Mouse (Mus musculus) intestine, embryonic 14.5 days (tissue): ENCODE measurements at regions not wholly inside any gene's neighbourhood (a gene's known extent, or its start where the extent isn't known, plus 50 kb on each side); places are given as distances from the start of the nearest gene placed in this dataset.

Source experiments
- ATAC-seq: fragments of 200-750 bp; cut with Nextera tagmentation; replicated peaks from 2 replicates; pipeline ENCODE4 v1.8.0; 2017; ENCODE audit warnings: low read depth, moderate number of reproducible peaks, moderate TSS enrichment, moderate library complexity; ENCODE audit not compliant: low FRiP score, low TSS enrichment
- DNase-seq: peaks from one replicate; pipeline ENCODE4 v3.0.0-alpha.2; 2018; ENCODE audit warnings: low spot score
- H3K27ac ChIP-seq: fragments of 300-500 bp; sonication (generic); 2 replicates; pipeline ENCODE4 v1.5.1; 2014; ENCODE audit warnings: low read depth, mild to moderate bottlenecking, control low read depth
- H3K27me3 ChIP-seq: fragments of 300-500 bp; sonication (generic); replicated peaks from 2 replicates; pipeline ENCODE4 v1.6.1; 2014; ENCODE audit warnings: low read length, control low read depth; ENCODE audit not compliant: control insufficient read depth, insufficient read depth
- H3K36me3 ChIP-seq: fragments of 300-500 bp; sonication (generic); 2 replicates; pipeline ENCODE4 v1.6.1; 2014; ENCODE audit warnings: low read length, control low read depth; ENCODE audit not compliant: control insufficient read depth, insufficient read depth
- H3K4me1 ChIP-seq: fragments of 300-500 bp; sonication (generic); replicated peaks from 2 replicates; pipeline ENCODE4 v1.6.1; 2014; ENCODE audit warnings: low read length, control low read depth, mixed read lengths; ENCODE audit not compliant: control insufficient read depth, insufficient read depth
- H3K4me2 ChIP-seq: fragments of 300-500 bp; sonication (generic); 2 replicates; pipeline ENCODE4 v1.6.1; 2014; ENCODE audit warnings: low read length
- H3K4me3 ChIP-seq: fragments of 300-500 bp; sonication (generic); 2 replicates; pipeline ENCODE4 v1.5.1; 2014; ENCODE audit warnings: low read depth, low read length, control low read depth, mixed read lengths
- H3K9ac ChIP-seq: fragments of 300-500 bp; sonication (generic); 2 replicates; pipeline ENCODE4 v1.6.1; 2014; ENCODE audit warnings: mild to moderate bottlenecking, low read length
- H3K9me3 ChIP-seq: fragments of 300-500 bp; sonication (generic); 2 replicates; pipeline ENCODE4 v1.6.1; 2016; ENCODE audit warnings: low read length, control low read depth; ENCODE audit not compliant: control insufficient read depth
- WGBS: fragments of 180-500 bp; shearing (Covaris S2); extraction: QIAGEN DNeasy Blood & Tissue Kit; methylation state at CpG from one replicate; pipeline ENCODE4 v1.1.7; 2014; 5-methylcytosine and 5-hydroxymethylcytosine counted together

GRCm38 (mm10) chr12:8856051-8856543, 65.4 kb upstream of the Laptm4a start:
- ATAC-seq, result no peak
- Histone ChIP-seq H3K4me3 (no peak overlapping the region), H3K9ac (no peak overlapping the region), H3K36me3 (no peaks in the 10 kb centered on the region), H3K4me1 (peaks cover 19% of the 10 kb centered on the region; the same call in 1 of the 2 replicates), H3K4me2 (no peak overlapping the region), H3K27me3 (no peaks in the 10 kb centered on the region), H3K9me3 (no peaks in the 10 kb centered on the region), H3K27ac (no peak overlapping the region)
- WGBS, result 50% methylated on average over 1 of the region's 1 CpGs
- DNase-seq, result no peak

GRCm38 (mm10) chr12:8857308-8857707, 64.2 kb upstream of the Laptm4a start:
- H3K4me1 ChIP-seq, result peaks cover 19% of the 10 kb centered on the region; the same call in 1 of the 2 replicates
- H3K36me3 ChIP-seq, result no peaks in the 10 kb centered on the region

GRCm38 (mm10) chr12:8858748-8859147, 62.7 kb upstream of the Laptm4a start:
- Histone ChIP-seq H3K27ac (no peak overlapping the region), H3K4me3 (no peak overlapping the region), H3K4me1 (peaks cover 19% of the 10 kb centered on the region), H3K27me3 (no peaks in the 10 kb centered on the region), H3K4me2 (no peak overlapping the region), H3K9ac (no peak overlapping the region), H3K36me3 (no peaks in the 10 kb centered on the region), H3K9me3 (no peaks in the 10 kb centered on the region)
- ATAC-seq (no peak), DNase-seq (no peak)
- WGBS, result 84% methylated on average over 7 of the region's 7 CpGs

More at GRCm38 (mm10) chr12:8857308-8857707, 64.2 kb upstream of the Laptm4a start:
- DNase-seq, result no peak
- no peaks in the 10 kb centered on the region for H3K9me3 ChIP-seq
- no peak overlapping the region for H3K27ac ChIP-seq
- H3K9ac ChIP-seq, result no peak overlapping the region
- no peak overlapping the region for H3K4me3 ChIP-seq
- H3K4me2 ChIP-seq, result no peak overlapping the region
- 50% methylated on average over 8 of the region's 8 CpGs for WGBS
- no peak for ATAC-seq
- H3K27me3 ChIP-seq, result no peaks in the 10 kb centered on the region

- Histone ChIP-seq H3K4me1 (peaks cover 25% of the 10 kb centered on the region), H3K9ac (no peak overlapping the region), H3K9me3 (no peaks in the 10 kb centered on the region), H3K36me3 (no peaks in the 10 kb centered on the region), H3K4me2 (no peak overlapping the region), H3K4me3 (no peak overlapping the region), H3K27me3 (no peaks in the 10 kb centered on the region), H3K27ac (no peak overlapping the region)
- ATAC-seq (no peak), DNase-seq (no peak)
- 42% methylated on average over 4 of the region's 4 CpGs for WGBS
These were observed 61.9 kb upstream of the Laptm4a start for GRCm38 (mm10) chr12:8859588-8859987.

GRCm38 (mm10) chr12:8864830-8865229, 56.6 kb upstream of the Laptm4a start:
- Histone ChIP-seq H3K9ac (no peak overlapping the region), H3K9me3 (no peaks in the 10 kb centered on the region), H3K4me2 (no peak overlapping the region), H3K4me1 (peaks cover 20% of the 10 kb centered on the region), H3K27ac (peak overlapping the region; percentile 11; the same call in 1 of the 2 replicates), H3K27me3 (no peaks in the 10 kb centered on the region), H3K36me3 (no peaks in the 10 kb centered on the region), H3K4me3 (no peak overlapping the region)
- ATAC-seq, result no peak
- peak; percentile 60 for DNase-seq
- WGBS, result 29% methylated on average over 3 of the region's 3 CpGs

- WGBS, result 5% methylated on average over 1 of the region's 1 CpGs
- peak; percentile 85 for ATAC-seq
- Histone ChIP-seq H3K4me1 (peaks cover 17% of the 10 kb centered on the region), H3K27me3 (no peaks in the 10 kb centered on the region), H3K4me3 (no peak overlapping the region), H3K4me2 (no peak overlapping the region), H3K9me3 (no peaks in the 10 kb centered on the region), H3K36me3 (no peaks in the 10 kb centered on the region), H3K27ac (peak overlapping the region; percentile 11; the same call in 1 of the 2 replicates), H3K9ac (no peak overlapping the region)
- no peak for DNase-seq
These were observed 56.2 kb upstream of the Laptm4a start for GRCm38 (mm10) chr12:8865250-8865649.

- no peaks in the 10 kb centered on the region for H3K27me3 ChIP-seq
- no peaks in the 10 kb centered on the region for H3K36me3 ChIP-seq
- H3K4me3 ChIP-seq, result no peak overlapping the region
- 42% methylated on average over 1 of the region's 1 CpGs for WGBS
- no peak overlapping the region for H3K27ac ChIP-seq
- H3K9me3 ChIP-seq, result no peaks in the 10 kb centered on the region
- ATAC-seq (no peak), DNase-seq (no peak)
- H3K4me2 ChIP-seq, result no peak overlapping the region
- H3K9ac ChIP-seq, result no peak overlapping the region
- H3K4me1 ChIP-seq, result peaks cover 13% of the 10 kb centered on the region
These were observed 54.4 kb upstream of the Laptm4a start for GRCm38 (mm10) chr12:8867104-8867503.

GRCm38 (mm10) chr12:8868690-8869089, 52.8 kb upstream of the Laptm4a start:
- no peaks in the 10 kb centered on the region for H3K36me3 ChIP-seq
- DNase-seq, result no peak
- no peak overlapping the region for H3K9ac ChIP-seq
- no peak overlapping the region for H3K4me2 ChIP-seq
- no peak overlapping the region for H3K27ac ChIP-seq
- H3K9me3 ChIP-seq, result no peaks in the 10 kb centered on the region
- H3K27me3 ChIP-seq, result no peaks in the 10 kb centered on the region
- WGBS, result 67% methylated on average over 6 of the region's 6 CpGs
- peaks cover 13% of the 10 kb centered on the region for H3K4me1 ChIP-seq
- H3K4me3 ChIP-seq, result no peak overlapping the region
- ATAC-seq, result no peak

- H3K4me1 ChIP-seq, result peaks cover 12% of the 10 kb centered on the region; the same call in 1 of the 2 replicates
- H3K9me3 ChIP-seq, result no peaks in the 10 kb centered on the region
- no peak for DNase-seq
- no peaks in the 10 kb centered on the region for H3K27me3 ChIP-seq
- 23% methylated on average over 1 of the region's 1 CpGs for WGBS
- H3K4me2 ChIP-seq, result no peak overlapping the region
- no peak overlapping the region for H3K9ac ChIP-seq
- no peak overlapping the region for H3K27ac ChIP-seq
- H3K36me3 ChIP-seq, result no peaks in the 10 kb centered on the region
- ATAC-seq, result no peak
- H3K4me3 ChIP-seq, result no peak overlapping the region
These were observed 52.3 kb upstream of the Laptm4a start for GRCm38 (mm10) chr12:8869190-8869589.
